Mouse (Mus musculus) cerebellum, adult 2 months (tissue): ENCODE data around the gene Gnat2.

ENCODE experiments used
- CTCF ChIP-seq: fragments of 200-500 bp; IDR thresholded peaks from 2 replicates; pipeline ENCODE4 v1.5.1; 2011; ENCODE audit warnings: low read depth, mild to moderate bottlenecking, control low read depth, low read length, moderate library complexity, borderline replicate concordance; ENCODE audit not compliant: insufficient read depth
- POLR2A ChIP-seq: fragments of 200-500 bp; IDR thresholded peaks from 2 replicates; pipeline ENCODE4 v1.6.1; 2011; ENCODE audit warnings: low read length, control low read depth, borderline replicate concordance; ENCODE audit not compliant: insufficient read depth

DNA sequence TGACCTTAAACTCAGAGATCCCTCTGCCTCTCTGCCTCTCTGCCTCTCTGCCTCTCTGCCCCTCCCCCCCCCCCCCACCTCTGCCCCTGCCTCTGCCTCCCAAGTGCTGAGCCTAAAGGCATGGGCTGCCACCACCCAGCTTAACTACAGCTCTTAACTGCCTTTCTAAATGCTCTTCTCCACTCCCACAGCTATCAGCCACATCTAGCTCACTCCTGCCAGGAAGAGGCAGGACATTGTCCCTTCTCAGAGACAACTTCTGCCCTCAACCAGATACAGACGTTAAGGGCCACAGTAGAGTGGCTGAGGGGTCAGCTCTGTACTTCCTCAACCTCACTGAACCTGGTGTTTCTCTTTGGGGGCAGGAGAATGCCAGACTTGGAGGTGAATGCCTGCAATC, 23.8 kb upstream of the Gnat2 start:
- TF ChIP-seq CTCF (no peak), POLR2A (no peak)
